Mouse (Mus musculus) adrenal gland, adult 2 months (tissue): ENCODE data around the gene Pth2. TPM values are rescaled to one million over a fixed set of nuclear protein-coding genes. Genes with fewer than 3 reads are reported as not detected.

Experiments used
- DNase-seq: peaks from one replicate; pipeline ENCODE4 v3.0.0; 2021
- polyA plus RNA-seq: library from polyadenylated mRNA; depleted of rRNA; stranded (reverse); fragments of >200 nt; gene quantifications from 2 replicates; pipeline ENCODE4 v1.2.3, GENCODE M21; 2012
- total RNA-seq, 2 experiments: library from RNA; stranded (reverse); gene quantifications; 2 replicates each; pipeline ENCODE4 v1.2.3; 2021

Pth2 gene
- total and polyA plus RNA-seq, 3 experiments, result not detected

GRCm38 (mm10) chr7:45153586-45153985, 27.2 kb upstream of the Pth2 start:
- no peak for DNase-seq

GRCm38 (mm10) chr7:45154096-45154992, 26.5 kb upstream of the Pth2 start, which contains the start of the genes Pih1d1 and Aldh16a1:
Gene Pih1d1, plus strand, starts transcription at chr7:45154303.
Gene Aldh16a1, minus strand, starts transcription at chr7:45154584.
- DNase-seq, result peak; percentile 97

GRCm38 (mm10) chr7:45154993-45155514, 25.7 kb upstream of the Pth2 start:
- peak; percentile 48 for DNase-seq

DNA sequence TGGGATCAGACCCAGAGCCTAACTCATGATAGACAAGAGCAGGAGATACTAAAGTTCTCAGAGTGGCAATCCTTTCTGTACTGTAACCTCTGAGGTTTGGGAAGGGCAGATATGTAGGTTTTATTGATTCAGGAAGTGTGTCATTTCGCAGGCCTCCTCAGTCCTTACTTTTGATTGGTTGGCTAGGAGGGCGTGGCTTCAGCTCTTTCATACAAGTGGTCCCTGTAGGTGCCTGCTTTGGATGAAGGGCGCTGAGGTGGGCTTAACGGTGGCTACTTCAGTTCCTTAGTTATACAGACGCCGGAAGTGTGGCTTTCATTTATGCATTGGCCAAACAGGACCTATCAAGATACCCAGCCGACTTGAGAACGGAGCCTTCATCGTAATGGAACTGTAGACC, 25.2 kb upstream of the Pth2 start:
- DNase-seq, result no peak

DNA sequence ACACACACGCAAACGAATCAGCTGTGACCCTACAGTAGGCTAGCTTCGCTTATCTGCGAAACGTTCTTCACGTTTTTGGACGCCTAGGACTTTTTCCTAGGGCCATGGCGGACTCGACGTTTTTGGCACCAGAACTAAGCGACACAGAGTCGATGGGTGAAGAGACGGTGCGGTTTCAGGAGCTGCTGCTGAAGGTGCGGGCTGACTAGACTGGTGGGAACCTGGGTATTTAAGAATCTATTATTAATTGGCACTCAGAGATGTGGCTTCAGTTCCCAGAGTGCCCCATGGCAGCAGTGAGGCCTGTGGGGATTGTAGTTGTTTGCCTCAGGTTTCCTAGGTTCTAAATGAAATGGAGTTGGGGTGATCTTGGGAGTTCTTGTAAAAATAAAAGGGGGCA, 24.6 kb upstream of the Pth2 start:
- DNase-seq, result no peak

GRCm38 (mm10) chr7:45157459-45157858, 23.3 kb upstream of the Pth2 start:
- DNase-seq, result no peak

- no peak for DNase-seq
Measured at GRCm38 (mm10) chr7:45158991-45159390, 21.8 kb upstream of the Pth2 start.

DNA sequence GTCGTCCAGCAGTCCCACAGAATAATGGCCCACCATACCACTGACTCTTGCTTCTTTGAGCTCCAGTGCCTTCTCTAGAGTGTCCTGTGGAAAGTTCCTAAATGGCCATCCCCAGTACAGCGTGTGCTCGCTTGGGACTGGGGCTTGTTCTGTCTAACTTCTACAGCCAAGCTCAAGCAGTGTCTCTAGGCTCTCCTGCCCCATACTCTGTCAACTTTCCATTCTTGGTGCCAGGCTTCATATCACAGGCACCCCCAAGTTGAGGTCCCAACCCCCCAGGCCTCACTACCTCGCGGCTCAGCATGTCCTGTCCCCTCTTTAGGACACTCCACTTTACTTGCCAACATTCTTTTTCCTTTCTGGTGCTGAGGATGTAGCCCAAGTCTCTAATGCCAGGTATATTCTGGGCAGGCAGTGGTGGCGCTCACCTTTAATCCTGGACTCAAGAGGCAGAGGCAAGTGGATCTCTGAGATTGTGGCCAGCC, 20.4 kb upstream of the Pth2 start:
- no peak for DNase-seq

DNA sequence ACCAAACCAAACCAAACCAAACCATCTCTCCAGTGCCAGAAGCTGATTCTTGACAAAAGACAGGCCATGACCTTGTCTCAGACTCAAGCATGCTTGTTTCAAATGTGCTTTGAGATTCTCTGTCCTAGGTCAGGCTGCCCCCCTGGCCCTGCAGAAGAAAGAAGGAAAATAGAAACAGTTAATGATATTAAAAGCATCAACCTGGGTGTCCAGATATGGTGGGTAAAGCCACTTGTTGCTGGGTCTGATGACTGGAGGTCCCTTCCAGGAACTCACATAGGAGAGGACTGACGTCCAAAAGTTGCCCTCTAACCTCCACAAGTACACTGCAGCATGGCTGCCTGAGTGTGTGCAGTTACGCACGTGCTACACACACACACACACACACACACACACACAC, 19.9 kb upstream of the Pth2 start:
- no peak for DNase-seq

GRCm38 (mm10) chr7:45161612-45162473, 19.0 kb upstream of the Pth2 start:
- DNase-seq, result peak; percentile 90

- no peak for DNase-seq
Measured at GRCm38 (mm10) chr7:45162551-45162950, 18.2 kb upstream of the Pth2 start.

- no peak for DNase-seq
Measured at GRCm38 (mm10) chr7:45162996-45163615, 17.7 kb upstream of the Pth2 start.

GRCm38 (mm10) chr7:45163735-45164490, 16.9 kb upstream of the Pth2 start, which contains the start of gene Slc17a7:
Gene Slc17a7, plus strand, starts transcription at chr7:45163949.
- no peak for DNase-seq

DNA sequence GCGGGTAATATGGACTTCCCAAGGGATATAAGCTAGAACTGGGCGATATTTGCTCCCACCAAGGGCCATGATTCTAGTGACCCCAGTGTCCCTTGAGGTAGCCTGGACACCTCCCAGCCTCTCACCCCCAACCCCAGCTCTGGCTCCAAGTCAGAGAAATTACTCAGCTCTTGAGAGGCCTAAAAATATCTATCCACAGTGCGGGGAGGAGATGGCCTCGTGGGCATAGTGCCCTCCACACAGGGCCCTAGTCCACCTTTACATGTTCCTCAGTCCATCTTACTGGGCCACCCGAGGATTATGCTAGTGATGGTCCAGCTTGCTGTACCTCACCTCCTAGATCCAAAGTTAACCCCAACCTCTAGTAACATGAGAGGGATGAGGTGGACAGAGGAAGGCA, 16.0 kb upstream of the Pth2 start:
- DNase-seq, result no peak

DNA sequence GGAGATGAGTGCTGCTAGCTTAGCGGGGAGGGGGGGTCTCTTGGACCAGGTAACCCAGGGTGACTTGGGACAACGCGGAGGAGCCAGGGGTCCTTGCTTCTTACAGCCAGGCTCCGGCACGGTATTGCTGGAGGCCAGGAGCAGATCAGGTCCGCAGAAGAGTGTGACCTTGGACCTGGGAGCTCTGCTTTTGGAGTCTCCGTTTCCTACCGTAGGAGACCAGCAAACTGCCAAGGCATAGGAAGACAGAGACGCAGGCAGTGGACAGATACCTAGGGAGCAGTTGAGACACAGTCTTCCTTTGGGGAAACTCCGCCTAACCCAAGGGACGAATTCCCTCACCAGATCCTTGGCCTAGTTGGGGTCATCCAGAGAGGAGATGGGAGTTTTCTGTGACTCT, 15.1 kb upstream of the Pth2 start:
- no peak for DNase-seq

DNA sequence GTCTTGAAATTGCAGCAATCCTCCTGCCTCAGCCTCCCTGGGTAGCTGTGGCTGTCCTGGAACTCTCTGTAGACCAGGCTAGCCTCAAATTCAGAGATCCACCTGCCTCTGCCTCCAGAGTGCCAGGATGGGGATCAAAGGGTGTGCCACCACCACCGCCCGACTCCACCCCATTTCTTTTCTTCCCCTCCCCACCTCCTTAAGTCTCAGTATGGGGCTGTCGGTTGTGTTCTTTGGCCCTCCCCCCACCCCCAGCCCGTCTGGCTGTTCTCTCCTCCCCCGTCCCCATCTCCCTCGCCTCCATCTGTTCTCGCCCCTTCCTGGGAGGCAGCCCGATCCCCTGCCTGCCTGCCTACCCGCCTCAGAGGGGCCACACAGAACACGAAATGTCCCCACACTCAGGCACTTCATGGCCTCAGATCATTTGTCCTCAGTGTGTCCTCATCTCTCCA, 13.8 kb upstream of the Pth2 start:
- DNase-seq, result no peak

- DNase-seq, result no peak
Measured at GRCm38 (mm10) chr7:45167761-45168445, 12.9 kb upstream of the Pth2 start.

GRCm38 (mm10) chr7:45168656-45169055, 12.1 kb upstream of the Pth2 start:
- no peak for DNase-seq

GRCm38 (mm10) chr7:45169495-45169894, 11.3 kb upstream of the Pth2 start:
- no peak for DNase-seq

- no peak for DNase-seq
Measured at GRCm38 (mm10) chr7:45172974-45173373, 7.8 kb upstream of the Pth2 start.
